ENCODE assay signal across 26 mouse cellular contexts in the genomic region with DNA sequence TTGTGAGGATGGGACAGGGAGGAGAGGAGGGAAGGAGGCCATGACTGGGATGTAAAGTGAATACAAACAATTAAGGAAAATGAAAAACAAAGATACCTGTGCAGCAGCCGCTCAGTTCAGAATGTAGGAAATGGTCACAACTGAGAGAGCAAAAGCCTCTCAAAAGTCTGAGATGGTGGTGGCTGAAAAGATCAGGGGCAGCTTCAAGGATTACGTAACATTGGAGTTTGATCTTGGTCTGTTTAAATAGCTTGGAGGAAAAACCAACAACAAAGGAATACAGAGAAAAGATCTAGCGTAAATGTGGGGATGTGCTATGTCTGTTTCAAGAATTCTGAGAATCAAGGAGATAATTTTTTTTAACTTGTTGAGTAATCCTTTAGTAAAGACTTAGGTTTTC. TPM values are rescaled to one million over a fixed set of nuclear protein-coding genes. Genes with fewer than 3 reads are reported as not detected.
DNase-seq lines count a peak whose midpoint lies in the region; ATAC-seq lines count a peak whose summit lies in the region.
"Had no signal": no experiment of that assay in that cellular context is flagged by ENCODE, and none has a peak within 500 bp of the region (broad histone marks: within the 10 kb centered on the region; RNA-seq: fewer than 3 reads in every experiment).

A gene (minus strand): TSS at position 219 of the 400 bp plus-strand sequence.

- no peak for ATAC-seq in kidney, embryonic 15.5 days (replicated peaks; ENCODE audit: low FRiP score)
- 0 out of 2 replicates have a peak, but pooled peaks have one; percentile 27 for ATAC-seq in intestine, embryonic 16.5 days
- ATAC-seq in liver, embryonic 15.5 days (ENCODE audit: insufficient read depth), result no peak
- ATAC-seq: forebrain, embryonic 16.5 days had no signal

- H3K9me3 ChIP-seq in kidney, embryonic 15.5 days (replicated peaks), result no peaks in the 10 kb centered on the region
- H3K9me3 ChIP-seq in intestine, embryonic 16.5 days (ENCODE audit: control insufficient read depth, low read length), result no peaks in the 10 kb centered on the region
- H3K9me3 ChIP-seq in liver, embryonic 15.5 days (replicated peaks), result no peaks in the 10 kb centered on the region
- H3K9me3 ChIP-seq: embryonic facial prominence, embryonic 15.5 days; heart, embryonic 13.5 days; limb, embryonic 13.5 days; lung, embryonic 15.5 days; stomach, embryonic 15.5 days had no signal

- no peak within 1 kb of the TSS for H3K4me3 ChIP-seq in kidney, embryonic 15.5 days (replicated peaks)
- no peak within 1 kb of the TSS for H3K4me3 ChIP-seq in intestine, embryonic 16.5 days (ENCODE audit: low read length)
- peak within 1 kb of the TSS; percentile 23 for H3K4me3 ChIP-seq in liver, embryonic 15.5 days (replicated peaks)
- H3K4me3 ChIP-seq: embryonic facial prominence, embryonic 15.5 days; heart, embryonic 13.5 days; limb, embryonic 13.5 days; lung, embryonic 15.5 days; megakaryocyte, embryonic 14.5 days; stomach, embryonic 15.5 days had no signal

- no peaks in the 10 kb centered on the region for H3K27me3 ChIP-seq in kidney, embryonic 15.5 days
- H3K27me3 ChIP-seq in intestine, embryonic 16.5 days (replicated peaks; ENCODE audit: control insufficient read depth, insufficient read depth, low read length), result no peaks in the 10 kb centered on the region
- H3K27me3 ChIP-seq in liver, embryonic 15.5 days, result no peaks in the 10 kb centered on the region
- H3K27me3 ChIP-seq: embryonic facial prominence, embryonic 15.5 days; heart, embryonic 13.5 days; limb, embryonic 13.5 days; lung, embryonic 15.5 days; megakaryocyte, embryonic 14.5 days; stomach, embryonic 15.5 days had no signal

- H3K4me2 ChIP-seq in kidney, embryonic 15.5 days, result no peak within 1 kb of the TSS
- H3K4me2 ChIP-seq in intestine, embryonic 16.5 days (ENCODE audit: low read depth, low read length), result no peak within 1 kb of the TSS
- peak within 1 kb of the TSS; percentile 49 for H3K4me2 ChIP-seq in liver, embryonic 15.5 days
- H3K4me2 ChIP-seq: embryonic facial prominence, embryonic 15.5 days; heart, embryonic 13.5 days; limb, embryonic 13.5 days; lung, embryonic 15.5 days; stomach, embryonic 15.5 days had no signal

- H3K9ac ChIP-seq in kidney, embryonic 15.5 days, result no peak within 1 kb of the TSS
- H3K9ac ChIP-seq in intestine, embryonic 16.5 days (ENCODE audit: low read depth, low read length), result no peak within 1 kb of the TSS
- no peak within 1 kb of the TSS for H3K9ac ChIP-seq in liver, embryonic 15.5 days
- H3K9ac ChIP-seq: embryonic facial prominence, embryonic 15.5 days; heart, embryonic 13.5 days; limb, embryonic 13.5 days; lung, embryonic 15.5 days; stomach, embryonic 15.5 days had no signal

- H3K36me3 ChIP-seq in kidney, embryonic 15.5 days, result no peaks in the 10 kb centered on the region
- H3K36me3 ChIP-seq in intestine, embryonic 16.5 days (ENCODE audit: control insufficient read depth, insufficient read depth, low read length), result no peaks in the 10 kb centered on the region
- no peaks in the 10 kb centered on the region for H3K36me3 ChIP-seq in liver, embryonic 15.5 days (replicated peaks)
- H3K36me3 ChIP-seq: embryonic facial prominence, embryonic 15.5 days; heart, embryonic 13.5 days; limb, embryonic 13.5 days; lung, embryonic 15.5 days; stomach, embryonic 15.5 days had no signal

- H3K4me1 ChIP-seq in kidney, embryonic 15.5 days, result no peaks in the 10 kb centered on the region
- no peaks in the 10 kb centered on the region; the same call in 1 of the 2 replicates for H3K4me1 ChIP-seq in intestine, embryonic 16.5 days (ENCODE audit: control insufficient read depth, insufficient read depth, low read length)
- peaks cover 33% of the 10 kb centered on the region for H3K4me1 ChIP-seq in liver, embryonic 15.5 days (replicated peaks)
- H3K4me1 ChIP-seq: embryonic facial prominence, embryonic 15.5 days; limb, embryonic 13.5 days; lung, embryonic 15.5 days; stomach, embryonic 15.5 days had no signal

- DNase-seq in kidney, adult 8-10 months, result no peak
- DNase-seq in adrenal gland, postnatal 10 days, result no peak
- DNase-seq in cerebellum, postnatal 25 days, result no peak
- no peak for DNase-seq in left cerebral cortex, adult 11 months (ENCODE audit: low spot score)
- no peak for DNase-seq in right cerebral cortex, adult 18-20 months
- DNase-seq: cerebellum, adult 9-10 months; gastrocnemius, postnatal 10 days; heart, postnatal 14 days; kidney, adult 9 months; kidney, postnatal 36 days; lung, postnatal 36 days; midbrain, embryonic 14.5 days; thymus, postnatal 25 days had no signal

- no peak within 1 kb of the TSS for H3K27ac ChIP-seq in kidney, embryonic 15.5 days
- H3K27ac ChIP-seq in intestine, embryonic 16.5 days (ENCODE audit: low read length), result no peak within 1 kb of the TSS
- H3K27ac ChIP-seq in liver, embryonic 15.5 days (replicated peaks), result peak within 1 kb of the TSS; percentile 58
- H3K27ac ChIP-seq: embryonic facial prominence, embryonic 15.5 days; limb, embryonic 13.5 days; lung, embryonic 15.5 days; stomach, embryonic 15.5 days had no signal

- 86% methylated on average over 3 of the region's 3 CpGs for WGBS in kidney, embryonic 15.5 days
- WGBS in intestine, embryonic 16.5 days, result 68% methylated on average over 3 of the region's 3 CpGs
- WGBS in liver, embryonic 15.5 days (ENCODE audit: insufficient replicate concordance), result 63% methylated on average over 3 of the region's 3 CpGs

RNA-seq across cellular contexts. Expression of the gene that starts here (rescaled TPM):
- polyA plus RNA-seq in kidney, embryonic 15.5 days (2015; fragmentation: Nextera tagmentation; extraction: Ambion mirVana), result 13.6 and 41.4 TPM in 2 replicates
- total RNA-seq in adrenal gland, postnatal 10 days (2021), result 1,000 to 10,000 TPM; 4,410 to 4,611 TPM
- 0.67 and 16.6 TPM in 2 replicates for polyA plus RNA-seq in intestine, embryonic 16.5 days (2015; fragmentation: Nextera tagmentation; extraction: Ambion mirVana)
- 25.6 and 31.3 TPM in 2 replicates for polyA plus RNA-seq in liver, embryonic 15.5 days (2015; fragmentation: Nextera tagmentation; extraction: Ambion mirVana)
- total RNA-seq: common myeloid progenitor, adult 5-6 weeks; gastrocnemius, postnatal 10 days; heart, postnatal 14 days; left cerebral cortex, adult 18-20 months; left cerebral cortex, postnatal 25 days had no signal
- polyA plus RNA-seq: embryonic facial prominence, embryonic 15.5 days; forebrain, embryonic 16.5 days; limb, embryonic 13.5 days; lung, embryonic 15.5 days had no signal
